Mouse (Mus musculus): ENCODE results near the gene H2al1h.
"Not testable (repeated sequence)": the region's sequence is repeated elsewhere in the genome, so short reads cannot be mapped to it uniquely, and the experiment has no call there.

DNA sequence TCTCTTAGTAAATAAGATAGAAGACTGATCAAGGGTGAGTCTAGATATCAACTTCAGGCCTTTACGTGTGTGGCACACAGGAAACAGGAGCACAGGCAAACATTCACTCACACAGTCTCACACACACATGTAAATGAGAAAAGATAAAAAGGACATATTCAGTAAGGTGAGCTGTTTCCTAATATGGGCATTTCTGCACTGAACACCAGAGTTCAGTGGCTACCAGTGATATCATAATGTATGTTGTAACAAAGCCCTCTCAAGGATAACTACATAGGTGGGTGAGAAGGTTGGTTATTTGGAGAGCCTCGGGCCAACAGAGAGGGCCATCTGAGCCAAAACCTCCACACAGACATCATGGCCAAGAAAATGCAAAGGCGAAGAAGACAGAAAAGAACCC lies 19.2 kb upstream of the H2al1h start, which contains the start of gene H2al1b:
- TF ChIP-seq EP300 (IDR thresholded peaks at IDR 0.05; ENCODE audit: insufficient read depth, low read depth, low read length); POLR2A (IDR thresholded peaks at IDR 0.05; ENCODE audit: insufficient read depth, low read length); CTCF (IDR thresholded peaks at IDR 0.05; ENCODE audit: low read depth, low read length): not testable (repeated sequence)

Measured in ES-Bruce4 (cell line).